Mouse (Mus musculus) left cerebral cortex, adult 2 months (tissue): Measurements from ENCODE around the gene Nxf7. TPM values are rescaled to one million over a fixed set of nuclear protein-coding genes. Genes with fewer than 3 reads are reported as not detected.
"Not testable (repeated sequence)": the region's sequence is repeated elsewhere in the genome, so short reads cannot be mapped to it uniquely, and the experiment has no call there.

Experiments used
- DNase-seq, 2 experiments: peaks; one replicate each; pipeline ENCODE4 v3.0.0; 2021 to 2022; ENCODE audit warnings: low spot score in 2 of 2, mixed read lengths in 1 of 2; ENCODE audit errors: extremely low spot score in 1 of 2
- H3K27ac ChIP-seq: fragments of 200-600 bp; 2 replicates; pipeline ENCODE4 v1.8.1; 2022
- H3K4me3 ChIP-seq: fragments of 200-600 bp; 2 replicates; pipeline ENCODE4 v1.8.1; 2022
- CTCF ChIP-seq: fragments of 200-600 bp; IDR thresholded peaks from 2 replicates; pipeline ENCODE4 v1.8.1; 2022; ENCODE audit warnings: antibody characterized with exemption, mild to moderate bottlenecking, moderate library complexity
- intact Hi-C: fragments of 180-260 bp; cut with DNase I; formaldehyde crosslinking; loops from one replicate; pipeline ENCODE4 v1.15.1; 2025
- total RNA-seq, 2 experiments: library from RNA; stranded (reverse); gene quantifications; 2 replicates each; pipeline ENCODE4 v1.2.3; 2021

The Nxf7 gene
- total RNA-seq, 2 experiments from 2014 or later, result 5.8 to 6.2 TPM

- H3K4me3 ChIP-seq, intact Hi-C loops, H3K27ac ChIP-seq: not testable (repeated sequence)
- TF ChIP-seq CTCF, result peak; percentile 51
- peak; percentile 28 to 30 for DNase-seq
Observed at GRCm38 (mm10) chrX:135559665-135560064, 38.9 kb downstream of the Nxf7 start.

Other genes starting within 250 kb of the Nxf7 start
- gene Gm5128, start 225.5 kb downstream of the Nxf7 start, total RNA-seq, result not detected
- gene Gm7903, start 164.9 kb downstream of the Nxf7 start, total RNA-seq, result not detected
- not detected for gene AV320801, start 104.2 kb downstream of the Nxf7 start, total RNA-seq
- not detected for gene Prame, start 28.9 kb upstream of the Nxf7 start, total RNA-seq
- gene Tcp11x2, start 95.0 kb upstream of the Nxf7 start, total RNA-seq, result not detected
- not detected for gene Tmsb15a, start 126.5 kb upstream of the Nxf7 start, total RNA-seq
- gene Armcx5, start 144.0 kb upstream of the Nxf7 start, total RNA-seq, result 10 to 100 TPM; 33.3 to 33.7 TPM
- gene Gprasp1, start 144.0 kb upstream of the Nxf7 start, total RNA-seq, result 100 to 1,000 TPM; 344 to 376 TPM
- gene Bhlhb9, start 198.8 kb upstream of the Nxf7 start, total RNA-seq, result 10 to 100 TPM; 68.8 to 69.9 TPM
- gene Gprasp2, start 240.3 kb upstream of the Nxf7 start, total RNA-seq, result 100 to 1,000 TPM; 176 to 226 TPM